Mouse (Mus musculus): ENCODE measurements around the gene Vmn1r189.
"Not testable (repeated sequence)": the region's sequence is repeated elsewhere in the genome, so short reads cannot be mapped to it uniquely, and the experiment has no call there.

Gene Vmn1r189

DNA sequence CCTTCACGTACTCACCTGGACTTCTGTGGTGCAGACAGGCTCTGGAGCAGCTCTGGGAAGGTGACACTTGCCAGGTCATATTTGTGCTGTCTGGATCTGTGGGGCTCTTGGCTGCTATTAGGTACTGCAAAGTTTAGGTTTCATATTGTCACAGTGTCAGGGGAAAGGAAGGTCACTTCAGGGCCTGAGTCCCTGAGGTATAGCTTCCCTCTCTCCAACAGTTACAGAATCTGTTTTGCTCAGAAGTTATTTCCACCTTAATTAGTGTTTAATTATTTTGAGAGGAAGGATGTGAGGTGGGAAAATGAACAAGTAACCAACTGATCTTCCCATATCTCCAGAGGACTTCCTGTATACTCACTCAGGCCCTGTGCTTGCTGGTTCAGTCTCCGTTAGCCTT, at the start of gene Vmn1r189:
Gene Vmn1r189, minus strand, starts transcription at position 101 of the 400 bp plus-strand sequence.
- DNase-seq, result not testable (repeated sequence)

DNA sequence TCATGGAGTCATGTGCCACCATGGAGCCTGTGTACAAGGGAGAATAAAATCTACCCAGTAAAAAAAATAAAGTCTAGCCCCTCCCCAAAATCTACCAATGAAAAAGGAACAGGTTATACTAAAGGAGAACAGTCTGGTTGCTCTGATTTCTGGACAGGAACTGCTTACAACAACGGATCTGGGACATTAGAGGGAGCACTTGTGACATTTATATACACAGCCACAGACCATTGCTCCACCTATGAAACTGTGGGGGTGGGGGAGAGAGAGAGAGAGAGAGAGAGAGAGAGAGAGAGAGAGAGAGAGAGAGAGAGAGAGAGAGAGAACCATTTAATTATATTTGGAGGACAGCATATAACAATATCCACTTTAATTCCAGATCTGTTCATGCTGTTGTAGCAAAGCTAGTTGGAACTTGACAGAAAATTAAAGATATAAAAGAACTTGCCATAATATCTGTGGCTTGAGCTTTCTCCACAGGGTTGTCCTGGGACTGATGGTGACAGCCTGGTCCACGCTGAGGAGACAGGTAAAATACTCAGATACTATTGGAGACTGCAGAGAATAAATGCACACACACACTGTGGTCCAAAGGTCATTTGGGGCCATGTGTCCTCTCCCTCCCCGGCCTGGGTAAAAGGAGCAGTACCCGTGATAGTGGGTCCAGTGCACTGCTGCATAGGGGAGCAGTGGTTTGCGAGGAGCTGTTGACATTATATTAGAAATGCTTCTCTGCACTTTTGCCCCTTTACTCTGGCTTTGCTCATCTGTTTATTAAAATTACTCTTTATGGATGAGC, 31.1 kb upstream of the Vmn1r189 start:
- not testable (repeated sequence) for DNase-seq

DNA sequence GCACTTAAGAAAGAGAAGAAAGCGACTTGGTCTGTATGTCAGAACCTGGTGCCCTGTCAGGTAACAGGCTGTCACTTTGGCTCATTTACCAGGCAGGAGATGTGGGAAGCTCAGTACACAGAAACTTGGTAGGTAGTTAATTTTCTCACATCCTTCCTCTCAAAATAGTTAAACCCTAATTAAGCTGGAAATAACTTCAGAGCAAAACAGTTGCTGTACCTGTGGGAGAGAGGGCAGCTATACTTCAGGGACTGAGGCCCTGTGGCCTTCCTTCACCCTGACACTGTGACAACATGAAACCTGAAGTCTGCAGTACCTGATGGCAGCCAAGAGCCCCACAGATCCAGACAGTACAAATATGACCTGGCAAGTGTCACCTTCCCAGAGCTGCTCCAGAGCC, 21.5 kb downstream of the Vmn1r189 start, which contains the start of gene Vmn1r188:
Gene Vmn1r188, plus strand, starts transcription at position 301 of the 400 bp plus-strand sequence.
- not testable (repeated sequence) for DNase-seq

DNA sequence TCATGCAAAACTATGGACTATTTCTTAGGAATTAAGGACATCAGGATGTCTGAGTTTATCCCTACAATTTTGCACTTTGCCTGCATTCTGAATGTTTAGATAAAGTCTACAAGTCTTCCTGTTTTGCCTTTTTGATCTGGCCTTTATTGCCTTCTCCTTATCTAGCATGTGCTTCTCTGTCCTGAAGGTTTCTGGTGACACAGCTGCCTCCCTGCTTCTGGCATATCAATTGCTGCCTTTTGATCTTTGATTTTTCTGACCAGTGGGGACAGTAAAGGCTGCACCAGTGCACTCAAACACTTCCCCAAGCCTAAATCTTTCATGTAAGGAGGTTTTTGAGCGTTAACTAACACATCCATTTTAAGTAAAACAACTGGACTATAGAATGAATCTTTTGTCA, 42.2 kb downstream of the Vmn1r189 start:
- DNase-seq, result no peak

DNA sequence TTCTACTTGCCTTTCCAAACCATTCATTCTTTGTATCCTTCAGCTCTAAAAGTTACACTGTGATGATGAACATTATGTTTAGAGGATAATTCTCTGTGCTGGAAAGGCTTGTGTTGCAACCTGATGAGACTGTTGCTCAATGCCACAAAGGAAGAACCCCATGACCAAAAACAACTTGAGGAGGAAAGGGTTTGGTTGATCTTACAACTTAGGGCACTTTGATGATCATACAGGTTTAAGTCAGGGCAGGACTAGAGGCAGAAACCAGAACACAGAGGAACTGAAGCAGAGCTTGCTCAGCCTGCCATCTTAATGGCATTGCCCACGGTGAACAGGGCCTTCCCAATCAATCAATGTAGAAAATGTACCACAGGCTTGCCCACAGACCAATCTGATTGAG, 44.2 kb downstream of the Vmn1r189 start:
- no peak for DNase-seq

DNA sequence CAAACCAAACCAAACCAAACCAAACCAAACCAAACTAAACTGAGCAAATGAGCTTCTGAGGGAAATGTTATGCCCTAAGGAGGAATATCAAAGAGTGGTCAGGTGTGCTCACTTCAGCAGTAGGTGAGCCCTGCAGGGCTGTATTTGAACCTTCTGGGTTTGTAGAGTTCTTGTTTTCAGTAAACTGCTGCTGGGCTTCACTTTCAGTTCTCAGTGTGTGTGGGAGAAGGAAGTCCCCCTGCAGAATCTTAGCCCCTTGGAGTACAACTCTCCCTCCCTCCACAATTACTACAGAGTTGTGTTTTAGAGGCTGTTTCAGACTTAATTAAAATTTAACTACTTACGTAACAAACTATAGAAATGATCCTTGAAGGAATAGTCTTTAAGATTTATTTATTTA, 51.9 kb downstream of the Vmn1r189 start:
- DNase-seq, result no peak

DNA sequence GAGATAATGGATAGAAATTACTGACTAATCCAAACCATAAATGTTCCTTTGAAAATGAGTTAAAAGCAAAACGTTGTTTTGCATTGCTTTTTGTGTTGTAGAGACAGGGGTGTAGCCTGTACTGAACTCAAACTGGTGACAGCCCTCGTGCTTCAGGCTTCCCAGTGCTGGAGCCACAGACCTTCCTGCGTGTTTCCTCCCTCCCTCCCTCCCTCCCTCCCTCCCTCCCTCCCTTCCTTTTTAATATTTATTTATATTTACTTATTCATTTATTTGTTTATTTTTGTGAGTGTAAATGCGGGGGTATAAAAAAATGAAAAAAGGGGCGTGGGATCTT, 54.1 kb downstream of the Vmn1r189 start:
- DNase-seq, result no peak

DNA sequence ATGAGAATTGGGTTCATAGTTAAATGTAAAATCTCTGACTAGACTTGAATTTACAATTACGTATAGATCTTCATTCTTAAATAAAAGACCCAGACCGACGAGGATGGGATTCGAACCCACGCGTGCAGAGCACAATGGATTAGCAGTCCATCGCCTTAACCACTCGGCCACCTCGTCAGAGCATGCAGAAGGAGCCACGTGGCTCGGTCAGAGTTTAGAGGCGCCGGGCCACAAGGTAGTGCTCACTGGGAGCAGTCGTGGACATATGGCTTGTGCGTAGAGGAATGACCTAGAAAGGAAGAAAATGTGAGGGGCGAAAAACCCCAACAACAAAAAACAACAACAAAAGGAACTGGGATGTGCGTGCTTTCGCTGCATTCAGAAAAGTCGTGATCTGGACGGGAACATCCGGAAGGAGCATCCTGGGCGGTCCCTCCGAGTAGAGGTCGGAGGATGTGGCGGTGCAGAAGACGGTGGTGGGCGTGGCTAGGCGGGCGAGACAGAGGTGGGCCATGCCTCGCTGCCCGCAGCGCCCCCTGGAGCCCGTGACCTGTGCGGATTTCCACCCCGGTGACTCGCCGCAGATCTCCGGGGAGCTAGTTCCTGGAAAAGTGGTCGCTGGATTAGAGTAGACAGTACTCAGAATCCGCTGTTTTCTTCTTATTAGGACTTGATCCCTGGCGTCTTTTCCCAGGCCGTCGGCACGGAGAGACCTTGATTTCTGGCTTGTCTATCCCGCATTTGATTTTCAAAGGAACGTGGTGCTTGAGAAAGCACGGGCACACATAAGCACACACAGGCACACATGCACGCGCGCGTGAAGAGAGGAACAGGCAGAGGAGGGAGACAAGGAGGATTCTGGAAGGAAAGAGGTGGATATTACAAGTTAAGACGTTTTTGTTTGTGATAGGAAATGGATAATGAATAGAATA, 54.8 kb downstream of the Vmn1r189 start:
- peak; percentile 74 for DNase-seq
